Mouse (Mus musculus): ENCODE data around the gene Hddc3.

The Hddc3 gene

GRCm38 (mm10) chr7:80368635-80369421 lies 25.9 kb downstream of the Hddc3 start:
- in situ Hi-C loops (cut with MboI; ENCODE audit: low sequenced_read_pairs), result no loop called here

GRCm38 (mm10) chr7:80369461-80369860 lies 26.6 kb downstream of the Hddc3 start:
- in situ Hi-C loops (cut with MboI; ENCODE audit: low sequenced_read_pairs), result no loop called here

DNA sequence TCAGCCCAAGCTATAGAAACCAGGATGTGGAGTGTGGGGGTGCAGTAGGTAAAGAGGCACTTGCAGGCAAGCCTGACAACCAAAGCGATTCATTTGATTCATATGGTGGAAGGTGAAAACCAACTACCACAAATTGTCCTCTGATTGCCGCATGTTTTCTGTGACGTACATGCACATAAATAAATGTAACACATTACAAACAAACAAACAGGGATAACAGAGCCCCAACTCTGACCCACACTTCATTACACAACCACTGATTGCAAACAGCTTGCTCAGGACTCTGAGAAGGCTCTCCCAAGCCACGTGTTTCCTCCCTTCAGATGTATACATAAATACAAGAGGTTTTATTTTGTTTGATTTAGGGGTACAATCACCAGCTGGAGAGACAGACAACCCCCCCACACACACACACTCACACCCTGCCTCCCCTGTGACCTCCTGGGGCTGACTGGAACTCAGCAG lies 27.1 kb downstream of the Hddc3 start:
- in situ Hi-C loops (cut with MboI; ENCODE audit: low sequenced_read_pairs), result no loop called here

GRCm38 (mm10) chr7:80370649-80371040 lies 27.7 kb downstream of the Hddc3 start:
- in situ Hi-C loops (cut with MboI; ENCODE audit: low sequenced_read_pairs), result no loop called here

DNA sequence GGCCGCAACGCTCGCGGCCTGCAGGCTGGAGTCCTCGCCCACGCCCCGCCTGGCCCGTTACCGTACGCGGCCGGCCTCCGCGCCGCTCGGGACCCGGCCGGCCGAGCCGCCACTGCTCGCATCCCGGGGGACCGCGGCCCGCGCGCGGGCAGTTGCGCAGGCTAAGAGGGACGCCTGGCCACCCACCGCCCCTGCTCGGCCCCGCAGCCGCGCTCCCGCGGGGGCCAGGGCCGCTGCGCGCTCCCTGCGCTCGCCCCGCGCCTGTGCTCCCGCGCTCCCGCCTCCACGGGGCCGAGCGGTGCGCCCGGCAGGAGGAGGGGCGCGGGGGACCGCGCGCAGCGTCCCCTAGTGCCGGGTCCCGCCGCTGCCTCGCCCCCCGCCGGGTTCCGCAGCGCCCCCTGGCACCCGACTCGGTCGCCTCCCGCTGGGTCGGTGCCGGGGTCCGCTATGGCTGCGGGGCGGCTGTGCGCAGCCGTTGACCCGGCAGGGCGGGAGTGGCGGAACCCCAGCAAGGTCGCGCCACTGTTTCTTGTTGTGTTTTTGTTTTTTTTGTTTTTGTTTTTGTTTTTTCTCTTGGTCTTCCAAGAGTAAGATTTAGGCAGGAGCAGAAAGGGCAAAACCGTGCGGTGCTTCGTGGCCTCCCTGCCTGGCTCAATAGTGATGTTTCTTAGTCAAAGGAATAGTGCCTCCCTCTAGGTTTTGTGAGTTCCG lies 28.3 kb downstream of the Hddc3 start, which contains the start of gene Man2a2:
Man2a2 (minus strand) TSS at position 335 of the 711 bp plus-strand sequence.
- in situ Hi-C loops (cut with MboI; ENCODE audit: low sequenced_read_pairs), result no loop called here

- in situ Hi-C loops (cut with MboI; ENCODE audit: low sequenced_read_pairs), result no loop called here
Observed at GRCm38 (mm10) chr7:80372166-80372565, 29.3 kb downstream of the Hddc3 start.

GRCm38 (mm10) chr7:80372667-80373066 lies 29.8 kb downstream of the Hddc3 start:
- in situ Hi-C loops (cut with MboI; ENCODE audit: low sequenced_read_pairs), result no loop called here

GRCm38 (mm10) chr7:80373352-80373751 lies 30.4 kb downstream of the Hddc3 start:
- in situ Hi-C loops (cut with MboI; ENCODE audit: low sequenced_read_pairs), result no loop called here

GRCm38 (mm10) chr7:80373850-80374249 lies 30.9 kb downstream of the Hddc3 start:
- in situ Hi-C loops (cut with MboI; ENCODE audit: low sequenced_read_pairs), result no loop called here

DNA sequence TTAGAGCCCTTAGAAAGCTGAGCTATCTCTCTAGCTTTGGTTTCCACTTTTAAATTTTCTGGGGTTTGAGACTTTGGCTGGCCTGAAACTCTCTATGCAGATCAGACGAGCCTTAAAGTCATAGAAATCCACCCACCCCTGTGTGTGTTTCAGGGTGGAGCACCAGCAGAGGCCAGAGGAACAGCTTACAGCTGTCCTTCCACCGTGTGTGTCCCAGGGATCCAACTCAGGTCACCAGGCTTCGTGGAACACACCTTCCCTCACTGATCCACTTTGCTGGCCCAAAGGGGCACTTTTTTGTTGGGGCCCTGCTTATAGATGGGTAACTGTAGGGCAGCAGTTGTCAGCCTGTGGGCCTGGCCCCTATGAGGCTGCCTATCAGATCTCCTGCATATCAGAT lies 31.4 kb downstream of the Hddc3 start:
- in situ Hi-C loops (cut with MboI; ENCODE audit: low sequenced_read_pairs), result no loop called here

- in situ Hi-C loops (cut with MboI; ENCODE audit: low sequenced_read_pairs), result no loop called here
Observed at GRCm38 (mm10) chr7:80374733-80375132, 31.8 kb downstream of the Hddc3 start.

DNA sequence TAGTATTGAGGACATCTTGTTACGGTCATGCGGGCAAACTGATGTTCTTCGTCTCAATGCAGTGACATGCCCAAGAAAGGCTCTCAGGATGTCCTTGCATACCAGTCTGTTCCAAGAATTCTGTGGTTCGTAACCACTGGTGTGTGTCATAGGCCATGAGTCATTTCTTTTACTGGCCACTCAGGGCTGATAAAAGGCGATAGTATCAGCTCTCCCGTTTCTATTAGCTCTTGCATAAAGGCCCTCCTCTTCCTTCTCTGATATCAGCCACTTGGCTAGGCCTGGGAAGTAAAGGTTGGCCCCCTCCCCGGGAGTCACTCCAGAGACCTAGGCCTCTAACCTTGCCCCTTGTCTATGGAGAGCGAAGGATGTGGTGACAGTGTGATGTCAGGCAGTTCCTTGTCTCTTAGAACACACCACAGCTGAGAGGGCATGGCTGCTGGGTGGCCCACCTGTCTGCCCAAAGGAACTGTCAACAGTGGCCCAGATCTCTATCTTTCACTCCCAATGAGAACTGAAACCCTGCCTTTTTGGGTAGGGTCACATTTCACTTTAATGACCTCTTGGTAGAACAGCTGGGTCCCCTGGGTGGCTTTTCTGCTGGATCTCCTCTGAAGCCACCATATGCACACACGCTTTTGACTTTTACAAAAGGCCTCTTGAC lies 32.6 kb downstream of the Hddc3 start:
- in situ Hi-C loops (cut with MboI; ENCODE audit: low sequenced_read_pairs), result no loop called here

DNA sequence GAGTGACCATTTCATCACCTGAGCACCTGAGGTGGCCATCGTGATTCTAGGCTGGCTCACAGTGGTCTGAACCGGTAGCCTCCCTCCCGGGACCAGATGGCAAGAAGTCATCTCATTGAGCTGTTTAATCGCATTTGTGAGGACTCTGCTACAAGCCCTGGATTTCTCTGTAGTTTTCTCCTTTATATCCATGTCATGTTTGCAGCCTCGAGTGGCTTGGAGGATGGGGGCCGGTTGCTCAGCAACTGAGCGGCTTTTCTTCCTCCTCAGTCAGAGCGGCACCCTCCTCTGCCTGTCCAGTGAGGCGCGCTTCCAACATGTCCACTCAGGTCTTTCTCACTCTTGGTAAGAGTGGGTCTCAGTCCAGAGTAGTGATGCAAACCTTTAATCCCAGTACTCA lies 33.3 kb downstream of the Hddc3 start:
- in situ Hi-C loops (cut with MboI; ENCODE audit: low sequenced_read_pairs), result no loop called here

DNA sequence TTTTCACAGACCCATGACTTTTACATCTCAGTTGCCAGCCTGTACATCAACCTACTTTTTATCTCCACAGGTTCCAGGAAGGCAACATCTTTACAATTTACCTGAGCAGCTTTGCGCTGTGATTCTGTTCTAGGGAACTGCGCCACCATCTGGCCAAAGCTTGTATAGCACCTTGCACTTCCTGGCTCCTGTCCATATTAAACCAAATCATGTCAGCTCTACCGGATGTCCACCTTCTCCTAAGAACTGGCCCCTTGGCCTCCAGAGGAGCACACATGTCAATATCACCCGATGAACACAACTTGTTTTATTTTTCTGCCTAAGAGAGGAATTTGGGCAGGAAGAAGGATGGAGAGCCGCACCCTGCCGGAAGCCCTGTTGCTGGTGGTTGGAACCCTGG lies 34.6 kb downstream of the Hddc3 start:
- in situ Hi-C loops (cut with MboI; ENCODE audit: low sequenced_read_pairs), result no loop called here

DNA sequence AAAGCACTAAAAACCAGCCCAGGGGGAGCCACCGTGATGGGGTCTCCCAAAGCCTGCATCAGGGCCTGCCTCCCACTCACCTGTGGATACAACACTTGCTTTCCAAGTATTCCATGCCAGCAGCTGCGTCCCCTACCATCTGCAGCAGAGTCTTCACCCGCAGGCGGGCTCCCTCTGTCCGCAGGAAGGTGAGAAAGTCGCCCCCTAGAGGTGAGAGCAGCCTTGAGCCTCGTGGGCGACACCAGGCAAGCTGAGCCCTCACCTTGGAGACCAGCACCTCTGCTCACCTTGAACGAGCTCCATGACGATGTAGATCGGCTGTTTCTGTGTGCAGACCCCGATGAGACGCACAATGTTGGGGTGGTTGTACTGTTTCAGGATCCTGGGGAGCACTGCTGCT lies 36.6 kb downstream of the Hddc3 start:
- in situ Hi-C loops (cut with MboI; ENCODE audit: low sequenced_read_pairs), result no loop called here

- in situ Hi-C loops (cut with MboI; ENCODE audit: low sequenced_read_pairs), result no loop called here
Observed at GRCm38 (mm10) chr7:80382919-80383318, 40.0 kb downstream of the Hddc3 start.

DNA sequence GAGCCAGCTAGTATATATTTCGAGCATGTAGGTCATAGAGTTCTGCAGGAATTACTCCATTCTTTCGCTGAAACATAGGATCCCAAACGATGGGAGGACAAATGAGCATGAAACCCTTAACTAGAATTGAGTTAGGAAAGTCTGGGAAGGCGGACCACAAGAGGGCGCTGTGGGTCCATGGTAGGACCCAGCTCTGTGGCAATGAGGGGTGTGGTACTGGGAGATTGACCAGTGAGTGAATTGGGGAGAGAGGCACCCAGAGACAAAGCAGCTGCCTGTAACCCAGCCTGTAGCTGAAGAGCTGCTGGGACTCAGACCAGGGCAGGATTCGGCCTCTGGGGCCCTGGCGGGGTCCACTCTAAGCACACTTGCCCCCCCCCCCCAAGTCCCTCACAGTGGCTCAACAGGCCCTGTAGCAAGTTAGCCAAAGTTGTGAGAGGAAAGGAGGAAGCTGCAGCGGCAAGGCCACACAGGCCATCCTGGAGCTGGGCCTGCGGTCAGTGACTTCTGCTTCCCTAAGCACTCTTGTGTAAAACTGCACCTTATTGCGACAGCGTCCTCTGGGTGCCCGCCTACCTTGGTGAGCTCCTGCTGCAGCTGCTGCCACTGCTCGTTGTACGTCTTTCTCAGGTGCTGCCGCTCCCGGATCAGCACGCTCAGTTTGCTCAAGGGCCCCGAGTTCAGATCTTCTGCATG lies 43.5 kb downstream of the Hddc3 start:
- in situ Hi-C loops (cut with MboI; ENCODE audit: low sequenced_read_pairs), result loop anchor here (5.0 kb wide), 1 partner anchor 191 kb away; no protein-coding TSS in a partner anchor

GRCm38 (mm10) chr7:80387033-80387632 lies 44.2 kb downstream of the Hddc3 start:
- in situ Hi-C loops (cut with MboI; ENCODE audit: low sequenced_read_pairs), result loop anchor here (5.0 kb wide), 1 partner anchor 190 kb away; no protein-coding TSS in a partner anchor

DNA sequence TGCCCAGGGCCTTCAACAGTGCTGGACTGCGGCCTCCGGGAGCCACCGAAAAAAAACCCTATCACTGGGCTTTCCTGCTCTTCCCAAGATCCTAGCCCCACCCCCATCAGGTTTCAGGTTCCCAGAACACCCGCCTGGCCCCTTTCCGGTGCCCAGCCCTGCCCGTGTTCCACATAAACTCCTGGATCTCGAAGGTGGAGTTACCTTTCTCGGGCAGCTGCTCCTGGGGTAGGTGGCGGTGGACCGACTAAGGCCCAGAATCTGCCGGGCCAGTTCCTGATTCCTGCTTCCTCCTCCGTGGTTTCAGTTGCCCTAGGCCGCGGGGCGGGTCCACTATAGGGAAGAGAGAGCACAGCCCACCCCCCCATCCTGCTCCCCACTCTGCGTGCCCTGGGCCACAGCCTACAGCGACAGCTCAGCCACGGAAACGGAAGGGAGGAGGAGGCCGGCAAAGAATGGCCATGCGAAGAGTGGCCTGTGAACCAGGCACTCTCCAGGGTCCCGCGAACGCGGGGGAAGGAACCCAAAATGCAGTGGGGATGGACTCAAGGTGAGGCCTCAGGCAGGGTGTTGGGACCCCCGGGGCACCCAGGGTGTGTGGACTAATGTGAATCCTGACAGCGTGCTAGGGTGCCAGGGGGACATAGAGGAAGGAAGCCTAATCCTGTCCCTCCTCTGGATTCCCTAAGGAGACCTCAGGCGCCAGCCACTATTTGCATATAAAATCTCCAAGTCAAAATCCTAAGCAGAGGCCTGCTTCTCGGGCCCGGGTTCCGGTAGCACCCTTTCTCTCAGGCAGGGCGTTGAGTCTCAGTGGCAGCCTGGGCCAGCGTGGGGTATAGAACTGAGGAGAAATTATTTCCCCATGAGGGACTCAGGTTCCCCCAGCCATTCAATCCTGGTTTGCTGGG lies 45.0 kb downstream of the Hddc3 start, which contains the start of gene Fes:
Fes (minus strand) TSS at position 314 of the 911 bp plus-strand sequence.
- in situ Hi-C loops (cut with MboI; ENCODE audit: low sequenced_read_pairs), result loop anchor here (5.0 kb wide), 1 partner anchor 189 kb away; no protein-coding TSS in a partner anchor

Data from CH12F3 (cell line).